Mouse (Mus musculus) heart, postnatal 0 days (tissue): ENCODE measurements around the gene Fbxl3. TPM values are rescaled to one million over a fixed set of nuclear protein-coding genes. Genes with fewer than 3 reads are reported as not detected.

Experiments used
- ATAC-seq: fragments of 200-750 bp; cut with Nextera tagmentation; 2 replicates; pipeline ENCODE4 v1.8.0; 2017; ENCODE audit warnings: low read depth, moderate number of reproducible peaks, moderate library complexity; ENCODE audit not compliant: insufficient read depth
- DNase-seq: peaks from one replicate; pipeline ENCODE4 v3.0.0-alpha.2; 2016; ENCODE audit warnings: low spot score
- H3K27ac ChIP-seq: fragments of 300-500 bp; sonication (generic); 2 replicates; pipeline ENCODE4 v1.5.1; 2014; ENCODE audit warnings: low read depth, mild to moderate bottlenecking
- H3K27me3 ChIP-seq: fragments of 300-500 bp; sonication (generic); 2 replicates; pipeline ENCODE4 v1.6.1; 2014; ENCODE audit warnings: low read length, mixed read lengths; ENCODE audit not compliant: control insufficient read depth, insufficient read depth
- H3K36me3 ChIP-seq: fragments of 300-500 bp; sonication (generic); replicated peaks from 2 replicates; pipeline ENCODE4 v1.6.1; 2014; ENCODE audit warnings: low read length, mixed read lengths; ENCODE audit not compliant: control insufficient read depth, insufficient read depth
- H3K4me1 ChIP-seq: fragments of 300-500 bp; sonication (generic); 2 replicates; pipeline ENCODE4 v1.6.1; 2014; ENCODE audit warnings: antibody characterized with exemption; ENCODE audit not compliant: control insufficient read depth, insufficient read depth
- H3K4me2 ChIP-seq: fragments of 300-500 bp; sonication (generic); 2 replicates; pipeline ENCODE4 v1.6.1; 2014; ENCODE audit warnings: low read depth, mild to moderate bottlenecking, low read length, moderate library complexity
- H3K4me3 ChIP-seq: fragments of 300-500 bp; sonication (generic); 2 replicates; pipeline ENCODE4 v1.5.1; 2014; ENCODE audit warnings: low read depth, low read length
- H3K9ac ChIP-seq: fragments of 300-500 bp; sonication (generic); replicated peaks from 2 replicates; pipeline ENCODE4 v1.6.1; 2014; ENCODE audit warnings: low read depth, low read length, mixed read lengths
- H3K9me3 ChIP-seq: fragments of 300-500 bp; sonication (generic); replicated peaks from 2 replicates; pipeline ENCODE4 v1.6.1; 2016; ENCODE audit warnings: low read length; ENCODE audit not compliant: control insufficient read depth
- CTCF ChIP-seq: IDR thresholded peaks from 2 replicates; pipeline ENCODE4 v1.5.1; 2016; ENCODE audit warnings: antibody characterized with exemption, control low read depth, low read depth
- EP300 ChIP-seq: IDR thresholded peaks from 2 replicates; pipeline ENCODE4 v1.6.1; 2016; ENCODE audit warnings: antibody characterized with exemption, low read depth
- WGBS: fragments of 180-500 bp; shearing (Covaris S2); extraction: QIAGEN DNeasy Blood & Tissue Kit; methylation state at CpG from one replicate; pipeline ENCODE4 v1.1.7; 2014; 5-methylcytosine and 5-hydroxymethylcytosine counted together
- polyA plus RNA-seq: library from polyadenylated mRNA; unstranded; fragments of >200 nt; fragmentation: Nextera tagmentation; extraction: Ambion mirVana; gene quantifications from 2 replicates; pipeline ENCODE4 v1.2.1, GENCODE M21; 2015
- total RNA-seq: library from RNA; depleted of rRNA; stranded (reverse); fragments of >200 nt; gene quantifications from 2 replicates; pipeline ENCODE4 v1.2.3, GENCODE M21; 2014; ENCODE audit warnings: low replicate concordance

The Fbxl3 gene
- total and polyA plus RNA-seq, 2 experiments from 2014 or later: 17.0 to 99.7 TPM

- H3K36me3 ChIP-seq: peaks cover 20% of the 10 kb centered on the region
- TF ChIP-seq EP300: no peak
- no peak for TF ChIP-seq CTCF
- WGBS: 89% methylated on average over 4 of the region's 4 CpGs
- DNase-seq (no peak), ATAC-seq (no peak)
- no peak overlapping the region for H3K4me3 ChIP-seq
- H3K4me2 ChIP-seq: no peak overlapping the region
- H3K27me3 ChIP-seq: no peaks in the 10 kb centered on the region
- no peak overlapping the region for H3K9ac ChIP-seq
- no peaks in the 10 kb centered on the region for H3K4me1 ChIP-seq
- H3K27ac ChIP-seq: no peak overlapping the region
- H3K9me3 ChIP-seq: no peaks in the 10 kb centered on the region
Measured at GRCm38 (mm10) chr14:103109971-103110370, 10.6 kb upstream of the Fbxl3 start.

GRCm38 (mm10) chr14:103106301-103106700 is 6.9 kb upstream of the Fbxl3 start:
- 93% methylated on average over 2 of the region's 2 CpGs for WGBS
- H3K4me3 ChIP-seq: no peak overlapping the region
- H3K27ac ChIP-seq: no peak overlapping the region
- no peak overlapping the region for H3K4me2 ChIP-seq
- no peaks in the 10 kb centered on the region for H3K9me3 ChIP-seq
- H3K36me3 ChIP-seq: no peaks in the 10 kb centered on the region
- ATAC-seq: no peak
- DNase-seq: no peak
- H3K9ac ChIP-seq: no peak overlapping the region
- H3K27me3 ChIP-seq: no peaks in the 10 kb centered on the region
- TF ChIP-seq EP300 (no peak), CTCF (no peak)
- H3K4me1 ChIP-seq: no peaks in the 10 kb centered on the region

GRCm38 (mm10) chr14:103102731-103103335 is 3.5 kb upstream of the Fbxl3 start:
- Histone ChIP-seq H3K27ac (no peak overlapping the region), H3K27me3 (no peaks in the 10 kb centered on the region), H3K36me3 (no peaks in the 10 kb centered on the region), H3K4me1 (peaks cover 5% of the 10 kb centered on the region), H3K9me3 (no peaks in the 10 kb centered on the region), H3K4me3 (no peak overlapping the region), H3K9ac (no peak overlapping the region), H3K4me2 (no peak overlapping the region)
- 75% methylated on average over 10 of the region's 10 CpGs for WGBS
- DNase-seq: no peak
- TF ChIP-seq EP300 (no peak), CTCF (no peak)
- no peak for ATAC-seq

- H3K9me3 ChIP-seq: no peaks in the 10 kb centered on the region
- 78% methylated on average over 6 of the region's 6 CpGs for WGBS
- H3K4me3 ChIP-seq: no peak overlapping the region
- H3K27ac ChIP-seq: no peak overlapping the region
- H3K27me3 ChIP-seq: no peaks in the 10 kb centered on the region
- H3K4me1 ChIP-seq: peaks cover 8% of the 10 kb centered on the region
- ATAC-seq (no peak), DNase-seq (no peak)
- no peak for TF ChIP-seq CTCF
- no peak for TF ChIP-seq EP300
- no peaks in the 10 kb centered on the region for H3K36me3 ChIP-seq
- H3K9ac ChIP-seq: no peak overlapping the region
- H3K4me2 ChIP-seq: no peak overlapping the region
Measured at GRCm38 (mm10) chr14:103102246-103102645, 2.9 kb upstream of the Fbxl3 start.

DNA sequence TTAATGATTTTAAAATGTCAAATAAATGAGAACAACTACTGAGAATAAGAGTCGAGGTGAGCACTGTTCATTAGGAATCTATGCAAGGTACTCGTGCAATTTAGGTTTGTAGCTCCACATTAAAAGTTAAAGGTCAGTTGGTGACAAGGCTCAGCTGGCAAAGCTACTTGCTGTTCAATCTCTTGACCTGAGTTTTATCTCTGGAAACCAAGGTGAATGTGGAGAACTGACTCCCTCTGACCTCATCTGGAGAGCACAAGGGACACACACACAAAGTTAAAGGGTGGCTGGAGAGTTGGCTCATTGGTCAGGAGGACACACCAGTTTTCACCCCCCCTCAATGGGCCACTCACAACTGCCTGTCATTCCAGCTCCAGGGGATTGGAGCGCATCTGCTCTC is 1.8 kb upstream of the Fbxl3 start:
- no peak overlapping the region for H3K4me3 ChIP-seq
- no peaks in the 10 kb centered on the region for H3K9me3 ChIP-seq
- H3K27me3 ChIP-seq: no peaks in the 10 kb centered on the region
- 65% methylated on average over 3 of the region's 3 CpGs for WGBS
- no peaks in the 10 kb centered on the region for H3K36me3 ChIP-seq
- H3K9ac ChIP-seq: no peak overlapping the region
- H3K4me2 ChIP-seq: no peak overlapping the region
- H3K27ac ChIP-seq: no peak overlapping the region
- H3K4me1 ChIP-seq: peaks cover 10% of the 10 kb centered on the region
- no peak for TF ChIP-seq EP300
- no peak for ATAC-seq
- no peak for DNase-seq

- Histone ChIP-seq H3K4me2 (peak overlapping the region; percentile 88), H3K36me3 (peaks cover 2% of the 10 kb centered on the region; the same call in 1 of the 2 replicates), H3K27me3 (no peaks in the 10 kb centered on the region), H3K4me3 (peak overlapping the region; percentile 100; the same call in 1 of the 2 replicates), H3K9me3 (no peaks in the 10 kb centered on the region), H3K9ac (no peak overlapping the region), H3K4me1 (peaks cover 10% of the 10 kb centered on the region), H3K27ac (no peak overlapping the region)
- no peak for TF ChIP-seq EP300
- no peak for TF ChIP-seq CTCF
- DNase-seq (no peak), ATAC-seq (no peak)
- WGBS: 80% methylated on average over 13 of the region's 13 CpGs
Measured at GRCm38 (mm10) chr14:103100296-103100695, 930 bp upstream of the Fbxl3 start.
